Mouse (Mus musculus): ENCODE data around the gene Ak9.
A peak's percentile ranks its signal among the peaks of the same experiment; 100 is the strongest.

Ak9 gene

DNA sequence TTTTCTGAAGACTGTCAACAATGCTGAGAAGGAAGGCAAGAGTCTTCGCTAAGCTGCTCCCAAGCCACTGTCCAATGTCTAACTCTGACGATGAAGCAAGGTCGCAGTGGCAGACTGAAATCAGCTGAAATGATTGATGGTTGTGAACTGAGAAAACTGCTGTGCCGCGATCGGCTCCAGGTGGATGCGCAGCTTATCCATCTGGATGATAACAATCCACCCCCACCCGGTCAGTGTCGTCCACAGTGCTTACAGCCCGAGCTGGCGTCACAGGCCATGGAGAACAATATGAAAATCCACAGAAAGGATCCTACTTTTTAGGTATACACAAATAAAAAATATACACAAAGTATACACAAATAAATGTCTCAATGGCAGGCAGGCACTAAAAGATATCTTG, 9.0 kb upstream of the Ak9 start:
- Histone ChIP-seq H3K27me3 (ENCODE audit: control insufficient read depth, insufficient read depth, low read length, poor library complexity, severe bottlenecking) (no peaks in the 10 kb centered on the region), H3K36me3 (ENCODE audit: control insufficient read depth, insufficient read depth, low read length, poor library complexity, severe bottlenecking) (no peaks in the 10 kb centered on the region; the same call in 1 of the 2 replicates)
- no peak for DNase-seq (ENCODE audit: low read depth, low spot score)

DNA sequence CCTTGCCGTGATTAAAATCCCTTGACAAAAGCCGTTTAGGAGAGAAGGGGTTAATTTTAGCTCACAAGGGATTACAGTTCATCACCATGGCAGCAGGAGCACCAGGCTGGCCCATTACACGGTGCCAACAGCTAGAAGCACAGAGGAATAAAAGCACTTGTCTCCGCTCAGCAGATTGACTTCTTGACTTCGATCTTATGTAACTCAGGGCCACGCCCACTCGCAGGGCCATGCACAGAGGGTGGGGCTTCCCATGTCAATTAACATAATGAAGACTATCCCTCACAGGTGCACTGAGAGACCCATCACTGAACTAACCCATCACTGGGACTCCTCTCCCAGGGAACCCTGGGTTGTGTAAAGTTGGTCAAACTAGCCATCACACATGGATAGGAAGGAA, 8.6 kb upstream of the Ak9 start:
- Histone ChIP-seq H3K27me3 (ENCODE audit: control insufficient read depth, insufficient read depth, low read length, poor library complexity, severe bottlenecking) (no peaks in the 10 kb centered on the region), H3K36me3 (ENCODE audit: control insufficient read depth, insufficient read depth, low read length, poor library complexity, severe bottlenecking) (no peaks in the 10 kb centered on the region; the same call in 1 of the 2 replicates)
- peak; percentile 23 for DNase-seq (ENCODE audit: low read depth, low spot score)

- Histone ChIP-seq H3K27me3 (ENCODE audit: control insufficient read depth, insufficient read depth, low read length, poor library complexity, severe bottlenecking) (no peaks in the 10 kb centered on the region), H3K36me3 (ENCODE audit: control insufficient read depth, insufficient read depth, low read length, poor library complexity, severe bottlenecking) (no peaks in the 10 kb centered on the region; the same call in 1 of the 2 replicates)
- no peak for DNase-seq (ENCODE audit: low read depth, low spot score)
Measured at GRCm38 (mm10) chr10:41300161-41300560, 3.6 kb upstream of the Ak9 start.

DNA sequence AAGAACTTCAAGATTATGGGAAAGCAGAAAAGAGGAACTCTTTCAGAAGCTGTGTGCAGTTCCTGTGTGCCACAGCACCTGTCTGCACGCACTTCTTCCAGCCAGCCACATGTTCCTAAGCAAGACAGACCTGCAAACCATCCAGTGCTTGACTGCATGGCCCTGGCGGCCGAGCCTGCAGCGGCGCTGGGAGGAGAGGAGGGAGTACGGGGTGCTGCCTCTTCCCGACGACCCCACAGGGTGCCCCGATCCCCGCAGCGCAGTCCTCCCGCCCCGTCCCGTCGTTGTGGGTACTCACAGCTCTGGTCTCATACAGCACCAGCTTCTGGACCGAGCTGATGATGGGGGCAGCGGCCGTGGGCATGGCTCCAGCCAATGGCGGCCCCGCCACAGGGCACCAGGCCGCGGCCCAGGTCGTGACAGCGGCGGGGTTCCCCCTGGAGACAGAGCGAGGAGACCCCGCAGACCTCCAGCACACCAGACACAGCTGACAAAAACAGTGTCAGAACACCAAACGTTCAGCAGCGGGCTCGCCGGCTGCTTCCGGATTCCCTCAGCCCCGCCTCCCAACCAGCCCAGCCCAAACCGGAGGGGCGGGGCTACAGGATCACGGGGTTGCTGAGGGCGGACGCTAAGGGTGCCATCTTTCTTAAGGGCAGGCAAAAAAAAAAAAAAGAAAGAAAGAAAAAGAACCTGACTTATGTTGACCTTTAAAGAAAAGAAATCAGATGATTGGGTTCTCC, 920 bp upstream of the Ak9 start, which contains the start of gene Fig4:
Fig4 (minus strand) TSS at position 572 of the 743 bp plus-strand sequence.
- peak; percentile 95 for DNase-seq (ENCODE audit: low read depth, low spot score)
- Histone ChIP-seq H3K27me3 (ENCODE audit: control insufficient read depth, insufficient read depth, low read length, poor library complexity, severe bottlenecking) (no peaks in the 10 kb centered on the region), H3K36me3 (ENCODE audit: control insufficient read depth, insufficient read depth, low read length, poor library complexity, severe bottlenecking) (no peaks in the 10 kb centered on the region)

GRCm38 (mm10) chr10:41304961-41305455, 1.2 kb downstream of the Ak9 start:
- Histone ChIP-seq H3K27me3 (ENCODE audit: control insufficient read depth, insufficient read depth, low read length, poor library complexity, severe bottlenecking) (no peaks in the 10 kb centered on the region), H3K36me3 (ENCODE audit: control insufficient read depth, insufficient read depth, low read length, poor library complexity, severe bottlenecking) (no peaks in the 10 kb centered on the region)
- no peak for DNase-seq (ENCODE audit: low read depth, low spot score)

DNA sequence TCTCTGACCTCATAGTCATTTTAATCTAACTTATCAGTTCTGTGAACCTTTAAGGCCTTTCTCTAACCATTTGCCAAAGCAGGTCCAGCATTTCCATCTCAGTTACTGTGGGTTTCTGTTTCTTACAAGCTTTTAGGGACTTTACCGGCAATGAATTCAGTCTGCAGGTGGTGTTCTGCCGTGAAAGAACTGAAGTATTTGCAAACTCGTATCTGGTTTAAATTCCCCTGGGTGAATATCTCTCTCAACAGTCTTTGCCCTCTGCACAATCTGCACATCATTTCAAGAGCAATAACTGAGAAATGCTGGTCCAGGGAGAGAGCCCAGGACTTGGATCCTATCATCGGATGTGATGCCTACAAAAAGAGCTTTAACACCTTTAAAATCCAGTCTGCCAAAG, 4.4 kb downstream of the Ak9 start:
- DNase-seq (ENCODE audit: low read depth, low spot score) = no peak
- Histone ChIP-seq H3K36me3 (ENCODE audit: control insufficient read depth, insufficient read depth, low read length, poor library complexity, severe bottlenecking) (no peaks in the 10 kb centered on the region), H3K27me3 (ENCODE audit: control insufficient read depth, insufficient read depth, low read length, poor library complexity, severe bottlenecking) (no peaks in the 10 kb centered on the region)

- H3K27me3 ChIP-seq (ENCODE audit: control insufficient read depth, insufficient read depth, low read length, poor library complexity, severe bottlenecking) = no peaks in the 10 kb centered on the region
- H3K36me3 ChIP-seq (ENCODE audit: control insufficient read depth, insufficient read depth, low read length, poor library complexity, severe bottlenecking) = no peaks in the 10 kb centered on the region
- no peak for DNase-seq (ENCODE audit: low read depth, low spot score)
Measured at GRCm38 (mm10) chr10:41315866-41316265, 12.1 kb downstream of the Ak9 start.

- Histone ChIP-seq H3K36me3 (ENCODE audit: control insufficient read depth, insufficient read depth, low read length, poor library complexity, severe bottlenecking) (no peaks in the 10 kb centered on the region), H3K27me3 (ENCODE audit: control insufficient read depth, insufficient read depth, low read length, poor library complexity, severe bottlenecking) (no peaks in the 10 kb centered on the region; the same call in 1 of the 2 replicates)
- DNase-seq (ENCODE audit: low read depth, low spot score) = peak; percentile 13
Measured at GRCm38 (mm10) chr10:41332533-41333043, 28.8 kb downstream of the Ak9 start.

GRCm38 (mm10) chr10:41341346-41341745, 37.6 kb downstream of the Ak9 start:
- no peaks in the 10 kb centered on the region for H3K27me3 ChIP-seq (ENCODE audit: control insufficient read depth, insufficient read depth, low read length, poor library complexity, severe bottlenecking)
- no peaks in the 10 kb centered on the region for H3K36me3 ChIP-seq (ENCODE audit: control insufficient read depth, insufficient read depth, low read length, poor library complexity, severe bottlenecking)
- DNase-seq (ENCODE audit: low read depth, low spot score) = no peak

GRCm38 (mm10) chr10:41365086-41365485, 61.3 kb downstream of the Ak9 start:
- Histone ChIP-seq H3K27me3 (ENCODE audit: control insufficient read depth, insufficient read depth, low read length, poor library complexity, severe bottlenecking) (no peaks in the 10 kb centered on the region), H3K36me3 (ENCODE audit: control insufficient read depth, insufficient read depth, low read length, poor library complexity, severe bottlenecking) (no peaks in the 10 kb centered on the region)
- no peak for DNase-seq (ENCODE audit: low read depth, low spot score)

- Histone ChIP-seq H3K27me3 (ENCODE audit: control insufficient read depth, insufficient read depth, low read length, poor library complexity, severe bottlenecking) (no peaks in the 10 kb centered on the region; the same call in 1 of the 2 replicates), H3K36me3 (ENCODE audit: control insufficient read depth, insufficient read depth, low read length, poor library complexity, severe bottlenecking) (no peaks in the 10 kb centered on the region)
- no peak for DNase-seq (ENCODE audit: low read depth, low spot score)
Measured at GRCm38 (mm10) chr10:41380466-41380865, 76.7 kb downstream of the Ak9 start.

- peak; percentile 94 for DNase-seq (ENCODE audit: low read depth, low spot score)
- Histone ChIP-seq H3K27me3 (ENCODE audit: control insufficient read depth, insufficient read depth, low read length, poor library complexity, severe bottlenecking) (no peaks in the 10 kb centered on the region; the same call in 1 of the 2 replicates), H3K36me3 (ENCODE audit: control insufficient read depth, insufficient read depth, low read length, poor library complexity, severe bottlenecking) (no peaks in the 10 kb centered on the region)
Measured at GRCm38 (mm10) chr10:41385506-41386221, 81.9 kb downstream of the Ak9 start.

DNA sequence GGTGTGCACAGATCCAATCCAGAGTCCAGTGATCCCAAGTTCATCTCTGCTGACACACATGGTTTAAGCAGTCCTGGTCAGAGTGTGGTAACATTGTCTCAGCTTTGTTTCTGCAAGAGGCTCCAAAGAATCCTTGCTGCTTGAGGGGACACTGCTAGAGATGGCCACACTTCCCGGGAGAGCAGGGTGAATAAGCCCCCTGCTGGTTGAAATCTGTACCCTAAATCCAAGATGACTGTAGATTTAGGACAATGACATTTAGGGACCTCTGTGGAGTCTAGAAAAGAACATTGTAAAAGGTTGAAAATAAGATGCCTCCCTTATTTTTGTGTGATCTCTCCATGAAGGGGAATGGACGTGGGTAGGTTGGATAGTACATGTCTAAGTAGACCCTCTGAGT, 89.8 kb downstream of the Ak9 start:
- H3K27me3 ChIP-seq (ENCODE audit: control insufficient read depth, insufficient read depth, low read length, poor library complexity, severe bottlenecking) = no peaks in the 10 kb centered on the region
- DNase-seq (ENCODE audit: low read depth, low spot score) = peak; percentile 42
- H3K36me3 ChIP-seq (ENCODE audit: control insufficient read depth, insufficient read depth, low read length, poor library complexity, severe bottlenecking) = no peaks in the 10 kb centered on the region

DNA sequence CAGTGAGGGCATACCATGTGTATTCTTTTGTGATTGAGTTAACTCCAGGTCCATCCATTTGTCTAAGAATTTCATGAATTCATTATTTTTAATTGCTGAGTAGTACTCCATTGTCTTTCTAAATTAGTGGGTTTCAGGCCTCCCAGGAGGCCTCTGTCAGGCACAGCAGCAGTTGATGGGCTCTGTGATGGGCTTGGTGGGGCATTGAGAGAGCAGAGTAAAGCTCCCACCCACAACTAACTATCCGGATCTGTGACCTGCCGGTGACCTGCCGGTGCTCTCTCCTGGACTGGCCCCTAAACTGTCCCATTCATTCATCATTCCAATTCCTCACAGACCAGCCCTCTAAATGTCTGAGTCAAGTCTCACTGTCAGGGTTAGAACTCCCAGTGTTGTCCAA, 97.3 kb downstream of the Ak9 start:
- Histone ChIP-seq H3K36me3 (ENCODE audit: control insufficient read depth, insufficient read depth, low read length, poor library complexity, severe bottlenecking) (no peaks in the 10 kb centered on the region), H3K27me3 (ENCODE audit: control insufficient read depth, insufficient read depth, low read length, poor library complexity, severe bottlenecking) (no peaks in the 10 kb centered on the region)
- no peak for DNase-seq (ENCODE audit: low read depth, low spot score)

DNA sequence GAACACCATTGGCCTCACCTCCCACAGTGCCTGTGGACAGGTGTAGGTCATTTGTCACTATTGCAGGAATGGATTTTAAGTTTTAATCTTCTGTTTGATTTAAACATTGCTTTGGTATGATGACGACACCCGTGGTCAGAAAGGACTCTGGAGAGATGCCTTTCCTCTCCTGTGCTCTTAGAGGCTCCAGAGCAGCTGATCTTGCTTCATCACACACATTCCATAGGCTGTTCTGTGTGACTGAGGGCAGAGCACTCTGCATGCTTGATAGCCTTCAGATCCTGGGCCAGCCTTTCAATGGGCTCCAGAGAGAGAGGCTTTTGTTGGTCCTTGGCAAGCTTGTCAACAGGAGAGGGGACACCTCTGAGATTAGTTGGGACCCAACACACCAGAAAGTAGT, 99.6 kb downstream of the Ak9 start:
- DNase-seq (ENCODE audit: low read depth, low spot score) = no peak
- H3K36me3 ChIP-seq (ENCODE audit: control insufficient read depth, insufficient read depth, low read length, poor library complexity, severe bottlenecking) = no peaks in the 10 kb centered on the region
- H3K27me3 ChIP-seq (ENCODE audit: control insufficient read depth, insufficient read depth, low read length, poor library complexity, severe bottlenecking) = no peaks in the 10 kb centered on the region
